Mouse (Mus musculus): ENCODE measurements at regions not wholly inside any gene's neighbourhood (a gene's known extent, or its start where the extent isn't known, plus 50 kb on each side); places are given as distances from the start of the nearest gene placed in this dataset.

GRCm38 (mm10) chr10:125895744-125896482, 70.1 kb upstream of the Lrig3 start:
- TF ChIP-seq UBTF (IDR thresholded peaks at IDR 0.05; ENCODE audit: low read depth, low read length) (no peak), TBP (conservative IDR thresholded peaks at IDR 0.05; ENCODE audit: low read depth, low read length) (no peak)

All from CH12.LX (cell line).